Mouse (Mus musculus) testis, adult 2 months (tissue): ENCODE data around the gene Macf1.

Experiments
- CTCF ChIP-seq: fragments of 200-500 bp; IDR thresholded peaks from 2 replicates; pipeline ENCODE4 v1.5.1; 2012; ENCODE audit warnings: low read depth, mild to moderate bottlenecking, inconsistent platforms, low read length, moderate library complexity; ENCODE audit not compliant: control insufficient read depth, insufficient read depth, insufficient replicate concordance
- POLR2A ChIP-seq: fragments of 200-500 bp; IDR thresholded peaks from 2 replicates; pipeline ENCODE4 v1.6.1; 2012; ENCODE audit warnings: low read depth, mild to moderate bottlenecking, inconsistent platforms, low read length, moderate library complexity; ENCODE audit not compliant: control insufficient read depth

DNA sequence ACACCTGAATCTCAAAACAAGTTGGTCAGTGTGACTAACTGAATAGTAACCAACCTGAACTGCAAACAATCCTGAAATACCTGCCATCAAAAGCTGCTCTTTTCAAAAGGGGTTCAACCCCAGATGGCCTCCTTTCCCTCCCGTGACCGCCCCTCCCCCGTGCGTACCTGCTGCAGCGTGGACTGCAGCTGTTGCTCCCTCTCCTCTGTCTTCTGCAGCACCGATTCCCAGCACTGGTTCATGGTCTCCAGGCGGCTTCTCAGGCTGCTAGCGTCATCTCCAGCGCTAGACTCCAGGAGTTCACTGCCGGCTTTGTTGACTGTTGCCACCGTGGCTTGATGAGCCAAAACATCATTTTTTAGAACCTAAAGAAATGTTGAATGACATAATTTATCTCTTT, 302.6 kb downstream of the Macf1 start:
- TF ChIP-seq CTCF: no peak
- TF ChIP-seq POLR2A: no peak
